Mouse (Mus musculus) heart, adult 18-20 months (tissue): ENCODE results near the gene Ptprm. TPM values are rescaled to one million over a fixed set of nuclear protein-coding genes. Genes with fewer than 3 reads are reported as not detected.

Experiments
- DNase-seq, 2 experiments: peaks; one replicate each; pipeline ENCODE4 v3.0.0; 2021 to 2022; ENCODE audit warnings: mixed read lengths in 1 of 2
- total RNA-seq, 2 experiments: library from RNA; stranded (reverse); gene quantifications; 2 replicates each; pipeline ENCODE4 v1.2.3; 2021

Ptprm gene
- total RNA-seq, 2 experiments from 2014 or later: 80.1 to 86.3 TPM

DNA sequence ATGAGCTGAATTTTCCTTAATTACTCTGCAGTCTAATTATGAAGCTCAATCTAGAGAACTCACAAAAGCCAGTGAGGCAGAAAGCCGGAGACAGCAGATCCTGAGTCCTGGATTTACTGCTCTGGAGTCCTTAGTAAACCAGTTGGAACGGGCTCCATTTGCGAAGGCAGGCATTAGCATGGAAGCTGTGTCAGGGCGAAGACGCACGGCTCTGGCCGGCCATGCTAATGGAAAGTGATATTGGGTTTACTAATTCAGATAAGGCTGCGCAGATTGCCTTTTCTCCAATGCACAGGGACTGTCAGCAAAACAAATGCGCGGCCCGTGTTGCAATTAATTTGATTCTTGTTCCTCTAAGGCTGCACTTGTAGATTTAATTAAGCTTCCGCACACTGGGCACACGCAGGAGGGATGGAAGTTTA is 484.7 kb downstream of the Ptprm start:
- no peak for DNase-seq

DNA sequence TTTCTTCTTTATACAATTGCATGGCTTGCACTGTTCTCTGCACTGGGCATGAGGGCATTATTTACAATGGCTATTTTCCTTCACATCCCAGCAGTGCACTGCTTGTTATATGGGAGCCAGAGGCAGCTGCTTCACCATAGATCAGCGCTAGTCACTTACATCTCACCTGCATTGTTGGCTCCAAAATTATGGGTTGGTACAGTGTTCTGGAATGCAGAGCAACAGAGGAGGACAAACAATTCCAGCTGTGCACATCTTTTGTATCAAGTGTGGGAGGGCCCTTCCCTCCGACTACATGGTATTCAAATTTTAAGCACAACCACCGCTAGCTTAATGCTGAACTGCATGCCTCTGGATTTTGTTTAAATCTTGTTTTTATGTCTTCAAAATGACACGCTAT is 489.8 kb downstream of the Ptprm start:
- no peak for DNase-seq

DNA sequence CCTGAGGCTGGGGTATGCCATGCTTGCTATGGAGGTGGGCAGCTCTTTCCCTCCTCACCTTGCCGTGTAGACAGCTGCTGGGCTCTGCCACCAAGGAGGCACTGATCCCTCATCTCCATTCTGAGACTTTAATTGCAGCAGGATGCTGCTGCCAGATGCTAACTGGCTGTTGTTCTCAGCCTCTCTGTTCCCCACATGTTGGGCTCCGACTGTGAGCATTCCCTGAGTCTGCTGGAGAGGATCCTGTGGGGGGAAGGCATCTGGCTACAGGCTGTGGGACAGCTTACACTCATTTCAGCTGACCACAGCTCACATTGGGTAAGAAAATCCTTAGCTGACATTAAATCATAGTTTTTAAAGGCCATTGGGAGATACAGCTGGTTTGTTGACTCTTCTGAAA is 492.7 kb downstream of the Ptprm start:
- DNase-seq: peak in 1 of 2 experiments; percentile 25

DNA sequence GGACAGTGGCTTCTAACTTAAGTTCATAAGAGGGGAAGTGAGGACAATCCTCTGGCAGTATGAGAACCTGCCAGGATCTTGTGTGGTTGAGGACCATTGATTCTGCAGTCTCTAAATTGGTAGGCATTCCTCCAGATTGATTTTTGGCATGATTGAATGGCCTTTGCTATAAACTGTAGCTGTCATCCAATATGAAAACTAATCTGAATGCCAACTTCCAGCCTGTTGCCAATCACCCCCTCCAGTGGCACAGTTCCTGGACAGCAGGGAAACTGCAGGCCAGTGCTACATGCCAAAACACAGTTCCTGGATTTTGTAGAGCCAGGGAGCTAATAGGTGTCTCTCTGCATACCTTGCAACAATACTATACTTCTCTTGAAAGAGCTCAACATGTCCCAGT is 495.5 kb downstream of the Ptprm start:
- peak in 1 of 2 experiments; percentile 17 for DNase-seq

DNA sequence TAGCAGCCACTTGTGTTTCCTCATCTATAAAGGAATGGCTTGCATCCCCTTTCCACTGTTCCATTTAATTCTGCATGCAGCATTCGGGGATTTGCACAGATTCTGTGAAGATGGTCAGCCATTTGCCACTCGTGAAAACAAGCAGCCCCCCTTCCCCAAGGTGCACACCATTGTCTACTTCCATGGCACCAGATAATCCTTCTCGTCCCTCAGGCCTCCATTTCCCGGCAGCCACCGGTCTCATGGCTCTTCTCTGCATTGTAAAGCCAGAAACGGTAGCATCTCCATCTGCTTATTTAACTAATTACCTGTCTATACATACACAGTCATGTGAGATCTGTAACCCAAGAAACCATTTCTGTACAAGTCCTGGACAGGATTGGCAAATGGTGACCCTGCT is 501.8 kb downstream of the Ptprm start:
- DNase-seq: no peak

DNA sequence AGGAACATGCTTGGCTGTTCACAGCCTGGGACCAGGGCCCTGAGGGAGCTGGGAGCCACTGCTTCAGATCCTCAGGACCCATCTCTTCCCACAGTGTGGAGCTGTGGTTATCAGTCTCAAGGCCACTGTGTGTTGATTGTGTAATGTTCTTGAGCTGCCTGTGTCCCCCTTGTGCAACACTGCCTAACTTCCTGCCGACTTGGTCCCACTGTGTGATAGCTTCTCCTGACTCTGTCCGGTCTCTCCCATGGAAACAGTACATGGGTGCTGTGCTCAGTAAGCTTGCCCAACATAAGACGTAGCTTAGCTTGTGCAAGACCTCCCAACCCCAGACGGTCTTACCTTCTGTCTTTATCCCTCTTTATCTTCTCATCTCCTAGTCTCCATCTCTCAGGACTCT is 507.2 kb downstream of the Ptprm start:
- DNase-seq: peak in 1 of 2 experiments; percentile 25

DNA sequence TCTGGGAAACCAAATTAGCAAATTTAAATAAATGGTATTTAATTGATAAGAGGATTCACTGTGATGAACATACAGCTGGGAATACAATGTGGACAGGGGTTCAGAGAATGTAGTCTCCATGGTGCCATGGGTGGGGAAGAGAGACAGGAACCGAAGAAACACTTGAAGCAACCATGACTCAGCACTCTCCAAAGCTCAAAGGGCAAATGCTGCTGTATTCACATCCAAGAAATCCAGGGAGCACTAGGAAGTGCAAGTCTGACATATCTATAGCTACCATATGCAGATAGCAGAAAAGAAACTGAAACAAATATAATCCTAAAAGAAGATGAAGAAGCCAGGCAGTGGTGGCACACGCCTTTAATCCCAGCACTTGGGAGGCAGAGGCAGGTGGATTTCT is 531.9 kb downstream of the Ptprm start:
- DNase-seq: no peak

DNA sequence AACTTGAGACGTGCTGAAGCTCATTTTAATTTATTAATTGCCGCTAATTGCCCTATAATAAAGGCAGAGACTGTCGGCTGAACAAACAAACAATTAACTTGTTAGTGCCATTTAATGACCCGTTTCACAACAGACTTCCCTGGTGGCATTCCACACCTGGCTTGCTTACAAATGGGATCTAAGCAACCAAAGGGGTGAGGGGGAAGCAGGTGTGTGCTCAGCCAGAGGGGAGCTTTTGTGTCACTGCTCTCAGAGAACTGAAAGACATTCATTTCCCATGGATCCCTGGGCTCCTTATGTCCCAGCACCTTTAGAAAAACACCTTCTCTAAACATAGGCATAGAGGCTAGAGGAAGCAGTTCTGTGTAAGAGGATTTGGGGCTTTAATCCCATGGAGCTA is 536.9 kb downstream of the Ptprm start:
- no peak for DNase-seq

DNA sequence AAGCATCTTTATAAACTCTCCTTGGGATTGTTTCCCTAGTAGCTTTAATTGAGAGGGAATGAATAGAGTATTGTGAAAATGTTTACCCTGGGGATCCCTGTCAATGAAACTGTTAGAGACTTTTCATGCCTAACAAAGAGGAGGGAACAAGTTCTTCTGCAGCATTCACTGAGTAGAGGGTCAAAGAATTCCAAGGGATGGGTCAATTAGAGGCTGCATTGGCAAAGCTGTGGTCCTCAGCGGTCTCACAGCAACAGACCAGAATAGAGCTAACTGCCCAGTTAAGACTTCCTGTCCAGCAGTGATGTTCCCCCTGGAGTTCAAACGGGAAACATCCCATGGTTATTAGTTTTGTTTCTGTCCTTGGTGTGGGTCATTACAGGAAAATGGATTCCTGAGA is 538.3 kb downstream of the Ptprm start:
- DNase-seq: no peak

DNA sequence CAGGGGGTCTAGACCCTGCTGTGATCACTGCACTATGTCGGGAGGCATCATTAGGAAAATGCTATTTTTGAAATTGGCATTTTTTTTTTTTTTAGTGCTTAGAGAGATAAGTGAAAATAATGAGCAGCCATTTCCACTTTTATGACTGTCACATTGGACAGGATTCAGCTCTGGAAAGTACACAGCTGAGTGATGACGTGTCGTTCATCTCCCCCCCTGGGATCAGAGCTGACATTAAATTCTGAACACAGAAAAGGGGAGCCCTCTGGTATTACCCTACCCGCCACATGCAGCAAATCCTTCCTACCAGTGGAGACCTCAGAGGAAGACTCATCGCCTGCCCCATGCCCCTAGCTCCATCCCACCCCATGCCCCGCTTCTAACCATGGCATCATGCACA is 540.5 kb downstream of the Ptprm start:
- DNase-seq: no peak

DNA sequence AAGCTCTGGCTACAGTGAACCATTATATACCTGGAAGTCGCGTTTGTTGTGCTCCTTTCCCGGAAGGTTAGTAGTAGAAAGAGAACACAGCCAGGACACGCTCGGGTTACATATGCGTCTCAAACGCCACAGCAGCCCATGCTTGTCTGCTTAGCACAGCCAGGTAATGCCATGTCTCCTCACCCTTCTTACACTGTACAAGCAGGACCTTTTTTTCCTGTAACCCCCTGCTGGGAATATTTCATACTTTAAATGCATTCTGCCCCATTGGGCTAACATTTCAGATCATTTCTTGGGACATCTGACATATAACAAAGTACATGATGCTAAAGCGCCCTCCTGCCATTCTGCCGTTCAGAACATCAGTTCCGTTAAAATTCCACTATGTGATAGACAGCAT is 540.9 kb downstream of the Ptprm start:
- no peak for DNase-seq

DNA sequence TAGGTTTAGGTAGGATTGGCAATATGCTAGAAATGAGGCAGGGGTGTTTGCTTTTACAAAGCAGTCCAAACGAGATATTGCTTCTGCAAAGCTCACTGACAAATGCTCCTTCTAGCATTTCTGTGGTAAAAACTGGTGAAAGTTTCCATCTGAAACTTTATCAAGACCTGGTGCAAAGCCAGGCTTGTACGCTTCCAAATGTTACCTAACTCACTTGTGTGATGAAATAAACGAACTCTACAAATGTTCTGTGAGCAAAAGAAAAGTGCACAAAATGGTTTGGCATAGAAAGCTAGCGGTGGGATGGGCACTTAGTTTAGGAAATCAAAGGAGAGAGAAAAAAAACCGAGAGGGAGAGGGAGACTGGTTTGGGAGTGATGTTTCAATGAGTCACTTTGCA is 544.5 kb downstream of the Ptprm start:
- DNase-seq: peak; percentile 35 to 49

DNA sequence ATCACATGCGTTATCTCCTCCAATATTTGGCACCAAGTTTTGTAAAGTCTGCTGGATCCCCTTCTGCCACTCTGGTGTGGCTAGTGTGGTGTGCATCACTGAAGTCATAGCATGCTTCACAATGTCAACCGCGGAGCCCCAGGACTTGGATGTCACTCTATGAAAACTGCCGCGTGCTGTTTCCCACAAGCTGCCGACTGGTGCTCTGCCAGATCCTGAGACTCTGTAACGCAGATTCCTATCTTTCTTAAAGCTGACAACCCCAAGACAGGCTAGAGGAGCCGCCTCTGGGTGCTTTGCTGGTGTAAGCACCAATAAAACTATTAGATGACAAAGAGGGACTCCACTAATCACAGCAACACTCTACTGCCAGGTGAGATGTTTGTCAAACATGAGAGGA is 546.1 kb downstream of the Ptprm start:
- no peak for DNase-seq

DNA sequence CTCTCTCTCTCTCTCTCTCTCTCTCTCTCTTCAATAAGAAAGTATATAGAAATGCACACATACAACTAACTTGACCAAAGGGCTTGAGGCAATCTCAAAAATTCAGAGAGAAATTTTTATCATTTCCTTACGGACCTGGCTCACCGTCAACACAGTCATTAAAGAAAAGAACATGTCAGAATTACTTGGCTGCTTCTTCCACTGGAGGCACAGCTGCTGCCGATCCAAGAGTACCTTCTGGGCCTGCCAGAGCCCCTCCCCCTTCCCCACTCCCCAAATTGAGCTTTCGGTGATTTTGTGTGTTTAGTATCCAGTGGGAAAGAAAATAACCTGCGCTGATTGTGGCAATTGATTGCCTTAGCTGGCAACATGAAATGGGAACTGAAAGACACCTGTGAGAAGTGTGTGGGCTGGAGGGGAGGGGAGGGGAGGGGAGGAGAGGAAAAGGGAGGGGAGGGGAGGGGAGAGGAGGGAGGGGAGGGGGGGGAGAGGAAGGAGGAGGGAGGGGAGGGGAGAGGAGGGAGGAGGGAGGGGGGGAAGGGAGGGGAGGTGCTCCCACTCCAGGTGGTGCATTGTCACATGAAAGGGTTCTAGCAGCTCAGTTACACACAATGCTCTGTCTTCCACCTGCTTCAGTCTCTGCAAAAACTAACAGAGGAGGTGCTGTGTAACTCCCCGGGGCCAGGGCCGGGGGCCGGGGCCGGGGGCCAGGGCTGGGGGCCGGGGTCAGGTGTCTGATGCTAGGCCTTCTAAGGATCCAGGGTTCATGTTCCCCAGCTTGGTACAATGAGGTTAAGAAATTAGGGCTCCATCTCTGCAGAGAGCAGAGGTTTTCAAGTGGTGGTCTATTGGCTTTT is 552.2 kb downstream of the Ptprm start:
- DNase-seq: no peak

DNA sequence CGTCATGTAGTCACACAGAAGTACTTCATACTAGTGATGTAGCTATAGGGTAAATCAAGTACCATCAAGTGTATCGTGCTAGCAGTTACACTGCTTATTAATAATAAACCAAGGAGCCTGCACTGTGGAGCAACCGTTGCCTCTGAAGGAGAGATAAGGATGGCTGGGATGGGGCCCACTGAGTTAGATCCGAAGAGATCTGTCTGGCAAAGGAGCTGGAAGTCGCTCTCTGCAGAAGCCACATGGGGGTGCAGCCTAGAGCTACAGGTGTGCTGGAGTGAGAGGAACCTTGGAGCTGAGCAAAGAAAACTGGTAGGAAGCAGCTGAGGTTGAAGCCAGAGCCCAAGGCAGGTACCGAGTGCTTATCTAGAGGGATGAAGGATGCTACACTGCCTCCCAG is 554.0 kb downstream of the Ptprm start:
- no peak for DNase-seq

DNA sequence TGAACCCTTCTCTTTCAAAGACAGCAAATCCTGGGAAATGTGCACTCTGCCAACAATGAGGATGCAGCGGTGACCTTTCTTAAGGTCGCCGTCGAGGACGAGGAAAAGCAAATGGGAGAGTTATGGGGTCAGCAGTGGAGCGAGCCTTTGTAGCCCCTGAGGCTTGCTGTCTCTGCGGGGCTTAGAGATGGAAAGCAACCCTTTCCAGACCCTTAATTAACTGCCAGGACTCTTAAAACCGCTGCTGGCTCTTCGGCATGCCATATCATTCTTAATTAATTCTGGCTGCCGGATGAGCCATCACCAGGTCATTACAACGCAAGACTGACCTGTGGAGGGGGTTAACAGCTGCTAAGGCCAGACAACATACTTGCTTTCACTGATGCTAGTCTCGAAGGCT is 568.1 kb downstream of the Ptprm start:
- DNase-seq: no peak

DNA sequence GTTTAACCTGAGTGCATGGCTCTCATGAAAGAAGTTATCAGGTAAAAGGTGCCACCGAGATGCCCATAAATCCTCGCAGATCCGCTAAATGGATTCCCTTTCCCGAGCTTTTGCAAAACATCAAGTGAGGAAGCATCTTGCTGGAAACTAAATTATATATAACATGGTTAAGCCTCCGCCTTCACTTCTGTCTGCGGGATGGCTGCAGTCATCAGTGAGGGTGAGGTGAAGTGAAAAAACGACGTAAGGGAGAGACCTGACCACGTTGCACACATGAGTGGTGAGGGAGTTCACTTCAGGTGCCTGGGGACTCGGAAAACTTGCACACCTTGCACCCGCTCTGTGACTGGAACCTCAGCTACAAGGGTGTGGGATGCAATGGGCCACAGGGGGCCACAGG is 568.7 kb downstream of the Ptprm start:
- DNase-seq: no peak

DNA sequence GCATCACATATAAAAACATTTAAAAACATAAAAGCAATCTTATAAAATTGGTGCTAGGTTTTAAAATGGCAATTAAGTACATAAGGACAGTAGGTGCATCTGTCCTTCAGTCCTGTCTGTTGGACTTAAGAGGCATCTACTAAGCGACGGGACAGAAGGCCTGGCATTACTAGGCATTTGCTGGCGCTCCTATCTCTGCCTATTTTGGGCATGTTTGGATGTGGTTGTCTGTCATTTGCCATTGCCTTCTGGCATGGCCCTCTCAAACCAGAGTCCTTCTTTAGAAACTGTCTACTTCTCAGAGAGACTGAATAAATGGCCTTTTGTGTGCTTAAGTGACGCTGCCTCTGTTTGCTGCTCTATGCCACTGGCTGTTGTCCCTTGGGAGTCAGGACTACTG is 570.7 kb downstream of the Ptprm start:
- peak in 1 of 2 experiments; percentile 31 for DNase-seq

DNA sequence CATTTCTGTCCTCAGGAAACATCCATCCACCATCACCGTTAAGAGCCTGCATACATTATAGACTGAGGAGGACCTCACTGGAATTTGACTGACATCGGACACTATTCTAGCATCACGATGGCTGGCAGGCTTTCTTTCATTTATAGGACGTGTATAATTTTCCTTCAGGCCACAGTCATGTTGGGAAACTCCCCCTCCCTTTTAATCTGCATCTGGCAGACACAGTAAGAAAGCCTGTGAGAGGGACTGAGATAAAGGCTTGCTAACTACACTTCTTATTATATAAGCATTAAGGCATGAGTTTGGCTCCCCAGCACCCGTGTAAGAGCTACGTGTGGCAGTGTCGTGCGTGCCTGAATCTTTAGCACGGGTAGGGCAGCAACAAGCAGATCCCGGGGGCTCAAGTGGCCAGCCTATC is 571.2 kb downstream of the Ptprm start:
- DNase-seq: no peak

DNA sequence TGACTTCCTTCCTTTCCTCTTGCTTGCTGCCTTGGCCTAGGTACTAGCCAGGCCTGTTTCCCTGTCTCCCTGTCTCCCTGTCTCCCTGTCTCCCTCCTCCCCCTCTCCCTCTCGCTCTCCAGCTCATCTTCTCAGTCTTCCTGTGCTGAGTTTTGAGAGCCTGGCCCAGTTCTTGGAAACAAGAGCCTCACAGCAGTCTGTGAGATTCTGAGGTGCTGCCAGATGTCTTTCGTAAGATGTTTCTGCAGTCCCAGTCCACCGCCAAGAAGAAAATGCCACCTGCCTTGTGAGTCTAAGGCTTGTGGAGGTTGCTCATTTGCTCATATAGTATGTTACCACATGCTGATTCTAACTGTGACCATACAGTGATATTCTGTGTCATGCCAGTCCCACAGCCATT is 572.3 kb downstream of the Ptprm start:
- peak in 1 of 2 experiments; percentile 31 for DNase-seq

DNA sequence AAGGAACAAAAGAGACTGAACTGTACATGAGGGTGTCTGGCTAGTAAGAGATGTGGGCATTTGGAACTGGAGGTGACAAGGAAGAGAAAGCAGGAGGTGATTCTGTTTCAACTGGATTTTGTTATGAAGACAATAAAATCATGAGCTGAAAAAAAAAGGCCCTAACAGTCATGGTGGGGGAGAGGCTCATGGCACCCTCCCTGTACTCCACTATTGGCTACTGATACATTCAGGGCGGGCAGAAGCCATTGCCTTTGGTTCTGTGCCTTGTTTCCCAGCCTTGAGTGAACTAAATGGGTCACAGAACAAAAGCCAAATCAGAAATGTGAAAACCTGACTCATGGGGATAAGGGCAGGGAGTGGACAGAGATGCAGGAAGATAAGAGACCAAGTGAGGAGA is 575.2 kb downstream of the Ptprm start:
- DNase-seq: no peak

DNA sequence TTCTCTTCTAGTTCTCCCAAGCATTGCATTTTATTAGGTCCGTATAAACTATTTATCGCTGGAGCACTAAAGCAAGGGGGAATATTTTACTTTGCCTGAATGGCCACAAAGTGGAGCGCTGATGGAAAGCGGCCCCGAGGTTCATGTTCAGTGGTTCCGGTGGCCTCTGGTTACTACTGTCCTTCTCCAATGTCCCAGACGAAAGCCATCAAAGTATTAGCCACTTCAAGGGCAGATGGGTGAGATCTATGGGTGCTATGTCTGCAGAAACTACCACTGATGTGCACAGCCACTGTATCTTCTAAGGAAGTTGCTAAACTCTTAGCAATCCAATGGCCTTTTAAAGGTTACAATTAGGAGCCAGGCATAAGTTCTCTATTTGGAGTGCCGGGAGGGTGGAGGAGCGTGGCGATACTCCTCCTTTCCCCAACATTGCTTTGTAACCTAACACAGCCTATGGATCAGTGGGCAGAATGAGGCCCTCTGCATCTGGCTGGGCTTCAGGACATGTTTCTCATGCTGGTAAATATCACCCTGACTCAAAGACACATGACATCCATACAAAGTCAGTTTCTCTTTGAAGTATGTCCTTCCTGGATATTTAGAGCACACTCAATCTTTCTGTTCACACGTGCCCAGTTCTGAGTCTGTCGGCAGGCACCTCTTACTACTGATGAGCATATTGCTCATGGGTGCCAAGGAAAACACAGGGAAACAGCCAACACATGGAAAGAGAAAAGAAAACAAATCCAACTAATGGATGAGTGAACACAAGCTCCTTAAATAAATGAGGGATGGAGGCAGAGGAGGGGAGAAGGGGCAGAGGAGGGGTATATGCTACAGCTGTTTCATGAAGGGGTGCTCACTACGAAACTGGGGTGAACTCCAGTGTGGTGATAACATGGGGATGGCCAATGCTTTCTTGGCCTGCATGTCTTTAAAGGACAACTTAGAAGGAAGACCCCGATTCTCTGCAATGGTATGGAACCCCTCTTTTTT is 584.6 kb downstream of the Ptprm start:
- no peak for DNase-seq

DNA sequence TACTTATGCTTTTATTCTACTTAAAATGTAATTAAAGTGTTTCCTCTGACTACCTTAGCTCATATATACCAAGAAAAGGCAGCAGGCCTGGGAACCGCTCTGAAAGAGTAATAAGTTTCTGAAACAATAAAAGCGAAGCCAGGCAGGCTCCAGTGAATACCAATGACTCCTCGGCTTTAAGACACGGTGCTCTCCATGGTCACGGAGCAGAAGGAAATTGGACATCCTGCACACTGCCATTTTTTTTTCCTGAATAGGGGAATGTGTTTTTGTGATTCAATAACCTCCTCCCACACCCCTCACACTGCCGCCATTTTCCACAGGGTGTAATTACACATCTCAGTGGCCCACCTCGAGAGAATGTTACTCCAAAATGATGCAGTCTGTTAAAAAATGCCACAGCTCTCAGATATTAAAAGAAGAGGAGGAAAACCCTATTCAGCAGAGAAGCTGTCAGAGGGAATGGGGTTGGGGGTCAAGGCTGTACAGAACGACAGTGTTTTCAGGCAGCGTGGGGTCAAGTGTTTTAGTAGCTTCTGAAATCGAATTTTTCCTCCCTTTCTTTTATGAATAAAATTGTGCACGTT is 585.5 kb downstream of the Ptprm start:
- DNase-seq: no peak
